8 mouse cellular contexts compared by ENCODE assay signal in genomic region chr2:25578796-25579736, GRCm38 (mm10). TPM values are rescaled to one million over a fixed set of nuclear protein-coding genes. Genes with fewer than 3 reads are reported as not detected.
DNase-seq lines count a peak whose midpoint lies in the region; ATAC-seq and TF ChIP-seq lines count a peak whose summit lies in the region.

No protein-coding gene starts in this region.

- TF ChIP-seq POLR2A in testis, adult 2 months (IDR thresholded peaks at IDR 0.05; ENCODE audit: control insufficient read depth, low read depth, low read length), result no peak; the same call in 1 of the 2 replicates

- peaks cover 3% of the 10 kb centered on the region; the same call in 1 of the 2 replicates for H3K9me3 ChIP-seq in hindbrain, embryonic 16.5 days (ENCODE audit: control insufficient read depth, low read length)
- H3K9me3 ChIP-seq in neural tube, embryonic 13.5 days, result no peaks in the 10 kb centered on the region

- WGBS in hindbrain, embryonic 16.5 days, result 14% methylated on average over 71 of the region's 77 CpGs
- whole genome bisulfite sequencing in neural tube, embryonic 13.5 days, result 5% methylated on average over 77 of the region's 77 CpGs

- H3K4me3 ChIP-seq in testis, adult 2 months (ENCODE audit: control insufficient read depth, low read depth, low read length), result peak overlapping the region; percentile 26
- H3K4me3 ChIP-seq in hindbrain, embryonic 16.5 days (ENCODE audit: low read length), result peak overlapping the region; percentile 8
- H3K4me3 ChIP-seq in neural tube, embryonic 13.5 days, result peak overlapping the region; percentile 18; the same call in 1 of the 2 replicates

- H3K4me1 ChIP-seq in testis, adult 2 months (ENCODE audit: control insufficient read depth, insufficient read depth, low read length), result peaks cover 58% of the 10 kb centered on the region
- H3K4me1 ChIP-seq in hindbrain, embryonic 16.5 days (ENCODE audit: control insufficient read depth, insufficient read depth, low read depth, low read length), result peaks cover 53% of the 10 kb centered on the region
- peaks cover 82% of the 10 kb centered on the region for H3K4me1 ChIP-seq in neural tube, embryonic 13.5 days (replicated peaks)

- peak; percentile 66 for DNase-seq in cerebellum, adult 11 months
- DNase-seq in cerebellum, adult 11-12 months, result no peak
- DNase-seq in testis, postnatal 10 days (ENCODE audit: low spot score), result no peak
- DNase-seq in thymus, postnatal 14 days, result no peak
- DNase-seq in urinary bladder, postnatal 14 days (ENCODE audit: low spot score), result no peak

- no peaks in the 10 kb centered on the region; the same call in 1 of the 2 replicates for H3K36me3 ChIP-seq in testis, adult 2 months (ENCODE audit: control insufficient read depth, insufficient read depth, low read length)
- peaks cover 19% of the 10 kb centered on the region for H3K36me3 ChIP-seq in hindbrain, embryonic 16.5 days (ENCODE audit: control insufficient read depth, insufficient read depth, low read length)
- H3K36me3 ChIP-seq in neural tube, embryonic 13.5 days, result peaks cover 15% of the 10 kb centered on the region

- no peak overlapping the region for H3K9ac ChIP-seq in hindbrain, embryonic 16.5 days (ENCODE audit: low read depth, low read length)
- H3K9ac ChIP-seq in neural tube, embryonic 13.5 days, result peak overlapping the region; percentile 18; the same call in 1 of the 2 replicates

- no peak for ATAC-seq in hindbrain, embryonic 16.5 days
- ATAC-seq in neural tube, embryonic 13.5 days (ENCODE audit: low read depth), result no peak

- TF ChIP-seq CTCF in testis, adult 2 months (IDR thresholded peaks at IDR 0.05; ENCODE audit: control insufficient read depth, insufficient read depth, insufficient replicate concordance, low read depth, low read length), result no peak

- peak overlapping the region; percentile 19; the same call in 1 of the 2 replicates for H3K4me2 ChIP-seq in hindbrain, embryonic 16.5 days (ENCODE audit: low read length)
- peak overlapping the region; percentile 44 for H3K4me2 ChIP-seq in neural tube, embryonic 13.5 days

- H3K27ac ChIP-seq in testis, adult 2 months (ENCODE audit: control insufficient read depth, insufficient read depth, low read depth, low read length), result no peak overlapping the region
- H3K27ac ChIP-seq in hindbrain, embryonic 16.5 days (ENCODE audit: low read depth, low read length), result no peak overlapping the region
- no peak overlapping the region for H3K27ac ChIP-seq in neural tube, embryonic 13.5 days (replicated peaks)

- no peaks in the 10 kb centered on the region for H3K27me3 ChIP-seq in testis, adult 2 months (ENCODE audit: control insufficient read depth, insufficient read depth, low read length)
- H3K27me3 ChIP-seq in hindbrain, embryonic 16.5 days (replicated peaks; ENCODE audit: control insufficient read depth, insufficient read depth, low read length), result peaks cover 48% of the 10 kb centered on the region
- H3K27me3 ChIP-seq in neural tube, embryonic 13.5 days, result peaks cover 56% of the 10 kb centered on the region

RNA-seq across cellular contexts. Expression of gene Ajm1, which starts 2.5 kb away (rescaled TPM):
- 0.11 and 0.19 TPM in 2 replicates for polyA plus RNA-seq in testis, adult 2 months (2012; rRNA removed)
- 12.0 and 15.1 TPM in 2 replicates for polyA plus RNA-seq in hindbrain, embryonic 16.5 days (2015; fragmentation: Nextera tagmentation; extraction: Ambion mirVana)
- 7.1 and 8.4 TPM in 2 replicates for polyA plus RNA-seq in neural tube, embryonic 13.5 days (2015; fragmentation: Nextera tagmentation; extraction: Ambion mirVana)

RNA-seq across cellular contexts. Expression of gene Phpt1, which starts 4.0 kb away (rescaled TPM):
- 102 and 112 TPM in 2 replicates for polyA plus RNA-seq in testis, adult 2 months (2012; rRNA removed)
- 164 and 178 TPM in 2 replicates for polyA plus RNA-seq in hindbrain, embryonic 16.5 days (2015; fragmentation: Nextera tagmentation; extraction: Ambion mirVana)
- polyA plus RNA-seq in neural tube, embryonic 13.5 days (2015; fragmentation: Nextera tagmentation; extraction: Ambion mirVana), result 180 and 188 TPM in 2 replicates

RNA-seq across cellular contexts. Expression of gene Mamdc4, which starts 4.4 kb away (rescaled TPM):
- polyA plus RNA-seq in testis, adult 2 months (2012; rRNA removed), result 1.7 and 8.5 TPM in 2 replicates
- 1.8 and 3.7 TPM in 2 replicates for polyA plus RNA-seq in hindbrain, embryonic 16.5 days (2015; fragmentation: Nextera tagmentation; extraction: Ambion mirVana)
- polyA plus RNA-seq in neural tube, embryonic 13.5 days (2015; fragmentation: Nextera tagmentation; extraction: Ambion mirVana), result 2.5 and 3.4 TPM in 2 replicates

RNA-seq across cellular contexts. Expression of gene Edf1, which starts 21.4 kb away (rescaled TPM):
- 170 and 227 TPM in 2 replicates for polyA plus RNA-seq in testis, adult 2 months (2012; rRNA removed)
- 384 and 413 TPM in 2 replicates for polyA plus RNA-seq in hindbrain, embryonic 16.5 days (2015; fragmentation: Nextera tagmentation; extraction: Ambion mirVana)
- polyA plus RNA-seq in neural tube, embryonic 13.5 days (2015; fragmentation: Nextera tagmentation; extraction: Ambion mirVana), result 426 and 453 TPM in 2 replicates

RNA-seq across cellular contexts. Expression of gene Rabl6, which starts 29.3 kb away (rescaled TPM):
- 40.9 and 46.2 TPM in 2 replicates for polyA plus RNA-seq in testis, adult 2 months (2012; rRNA removed)
- polyA plus RNA-seq in hindbrain, embryonic 16.5 days (2015; fragmentation: Nextera tagmentation; extraction: Ambion mirVana), result 65.3 and 71.8 TPM in 2 replicates
- 65.7 and 74.3 TPM in 2 replicates for polyA plus RNA-seq in neural tube, embryonic 13.5 days (2015; fragmentation: Nextera tagmentation; extraction: Ambion mirVana)
